In genomic region chr11:103164391-103164790, GRCm38 (mm10) we compare ENCODE assay signal across 13 mouse cellular contexts. TPM values are rescaled to one million over a fixed set of nuclear protein-coding genes. Genes with fewer than 3 reads are reported as not detected.
DNase-seq lines count a peak whose midpoint lies in the region; ATAC-seq and TF ChIP-seq lines count a peak whose summit lies in the region.
"Had no signal": no experiment of that assay in that cellular context is flagged by ENCODE, and none has a peak within 500 bp of the region (broad histone marks: within the 10 kb centered on the region; RNA-seq: fewer than 3 reads in every experiment).

No protein-coding gene starts in this region.

- no peaks in the 10 kb centered on the region for H3K36me3 ChIP-seq in forebrain, embryonic 11.5 days (ENCODE audit: control insufficient read depth, insufficient read depth, low read length)
- H3K36me3 ChIP-seq in forebrain, embryonic 16.5 days (ENCODE audit: control insufficient read depth, insufficient read depth): no peaks in the 10 kb centered on the region
- no peaks in the 10 kb centered on the region for H3K36me3 ChIP-seq in liver, embryonic 14.5 days (replicated peaks; ENCODE audit: control insufficient read depth, insufficient read depth, low read depth)
- H3K36me3 ChIP-seq: embryonic facial prominence, embryonic 10.5 days; limb, embryonic 12.5 days had no signal

- WGBS in forebrain, embryonic 11.5 days: 30% methylated on average over 10 of the region's 10 CpGs
- WGBS in forebrain, embryonic 16.5 days: 37% methylated on average over 10 of the region's 10 CpGs
- WGBS in liver, embryonic 14.5 days (ENCODE audit: insufficient replicate concordance): 11% methylated on average over 10 of the region's 10 CpGs

- no peak overlapping the region for H3K27ac ChIP-seq in forebrain, embryonic 11.5 days (ENCODE audit: low read depth, low read length)
- no peak overlapping the region for H3K27ac ChIP-seq in forebrain, embryonic 16.5 days (ENCODE audit: low read length)
- no peak overlapping the region for H3K27ac ChIP-seq in liver, embryonic 14.5 days
- H3K27ac ChIP-seq: embryonic facial prominence, embryonic 10.5 days; hindbrain, postnatal 0 days; limb, embryonic 12.5 days had no signal

- no peak for ATAC-seq in forebrain, embryonic 11.5 days (replicated peaks; ENCODE audit: low FRiP score)
- no peak for ATAC-seq in forebrain, embryonic 16.5 days
- ATAC-seq in liver, embryonic 14.5 days (ENCODE audit: insufficient read depth): no peak
- ATAC-seq: hindbrain, postnatal 0 days had no signal

- DNase-seq in forebrain, embryonic 11.5 days (ENCODE audit: low spot score): peak; percentile 33
- DNase-seq in spleen, postnatal 4 days (ENCODE audit: low spot score in 2 of 2): peak; percentile 24 to 60
- DNase-seq in spleen, adult 18-20 months: no peak
- DNase-seq in liver, embryonic 14.5 days (ENCODE audit: low read depth in 3 of 3, low spot score in 3 of 3): no peak
- DNase-seq in thymus, postnatal 4 days: peak; percentile 57
- no peak for DNase-seq in urinary bladder, postnatal 14 days (ENCODE audit: low spot score)
- DNase-seq in frontal cortex, postnatal 36 days (ENCODE audit: low spot score in 2 of 2): no peak
- DNase-seq: midbrain, embryonic 14.5 days had no signal

- no peaks in the 10 kb centered on the region for H3K9me3 ChIP-seq in forebrain, embryonic 11.5 days (ENCODE audit: control insufficient read depth, low read length)
- H3K9me3 ChIP-seq in forebrain, embryonic 16.5 days (ENCODE audit: control insufficient read depth, low read length): no peaks in the 10 kb centered on the region
- H3K9me3 ChIP-seq in liver, embryonic 14.5 days (ENCODE audit: control insufficient read depth, low read length): no peaks in the 10 kb centered on the region
- H3K9me3 ChIP-seq: embryonic facial prominence, embryonic 10.5 days; limb, embryonic 12.5 days had no signal

- no peaks in the 10 kb centered on the region for H3K4me1 ChIP-seq in forebrain, embryonic 11.5 days (replicated peaks; ENCODE audit: control insufficient read depth, insufficient read depth, low read length)
- H3K4me1 ChIP-seq in forebrain, embryonic 16.5 days (replicated peaks; ENCODE audit: control insufficient read depth, insufficient read depth, low read length): 0 out of 2 replicates have a peak, but pooled peaks cover 3% of the 10 kb centered on the region
- peaks cover 0 to 5% of the 10 kb centered on the region in 2 experiments; a peak in 2 of 4 replicates for H3K4me1 ChIP-seq in liver, embryonic 14.5 days (replicated peaks; ENCODE audit: control insufficient read depth in 2 of 2, insufficient read depth in 2 of 2, low read length in 1 of 2)
- H3K4me1 ChIP-seq: embryonic facial prominence, embryonic 10.5 days; limb, embryonic 12.5 days had no signal

- TF ChIP-seq EP300 in liver, embryonic 14.5 days (IDR thresholded peaks at IDR 0.05; ENCODE audit: low read depth): no peak

- H3K9ac ChIP-seq in forebrain, embryonic 11.5 days (ENCODE audit: low read length): no peak overlapping the region
- H3K9ac ChIP-seq in forebrain, embryonic 16.5 days (replicated peaks; ENCODE audit: low read depth, low read length): no peak overlapping the region
- no peak overlapping the region for H3K9ac ChIP-seq in liver, embryonic 14.5 days (replicated peaks)
- H3K9ac ChIP-seq: limb, embryonic 12.5 days had no signal

- peaks cover 4% of the 10 kb centered on the region; the same call in 1 of the 2 replicates for H3K27me3 ChIP-seq in forebrain, embryonic 11.5 days (ENCODE audit: control insufficient read depth, insufficient read depth, low read length)
- no peaks in the 10 kb centered on the region; the same call in 1 of the 2 replicates for H3K27me3 ChIP-seq in forebrain, embryonic 16.5 days (replicated peaks; ENCODE audit: control insufficient read depth, insufficient read depth, low read length)
- H3K27me3 ChIP-seq in liver, embryonic 14.5 days (ENCODE audit: control insufficient read depth, insufficient read depth, low read length): peaks cover 1% of the 10 kb centered on the region
- H3K27me3 ChIP-seq: CH12.LX had no signal

- no peak overlapping the region for H3K4me3 ChIP-seq in forebrain, embryonic 11.5 days (ENCODE audit: low read depth, low read length)
- H3K4me3 ChIP-seq in forebrain, embryonic 16.5 days (replicated peaks; ENCODE audit: low read length): no peak overlapping the region
- no peak overlapping the region for H3K4me3 ChIP-seq in liver, embryonic 14.5 days (ENCODE audit: insufficient read depth in 1 of 2, low read depth in 2 of 2, low read length in 2 of 2)
- H3K4me3 ChIP-seq: embryonic facial prominence, embryonic 10.5 days; limb, embryonic 12.5 days had no signal

- TF ChIP-seq CTCF in liver, embryonic 14.5 days (IDR thresholded peaks at IDR 0.05; ENCODE audit: low read depth): no peak

- H3K4me2 ChIP-seq in forebrain, embryonic 11.5 days (ENCODE audit: low read depth, low read length, severe bottlenecking): no peak overlapping the region
- no peak overlapping the region for H3K4me2 ChIP-seq in forebrain, embryonic 16.5 days (ENCODE audit: low read length)
- H3K4me2 ChIP-seq in liver, embryonic 14.5 days (ENCODE audit: low read depth): peak overlapping the region; percentile 7
- H3K4me2 ChIP-seq: limb, embryonic 12.5 days had no signal

RNA-seq across cellular contexts. Expression of gene Fmnl1, which starts 6.5 kb away (rescaled TPM):
- polyA plus RNA-seq in forebrain, embryonic 11.5 days (2014; fragmentation: Nextera tagmentation; extraction: Ambion mirVana): 0.76 and 1.8 TPM in 2 replicates
- polyA plus RNA-seq in forebrain, embryonic 16.5 days (2015; fragmentation: Nextera tagmentation; extraction: Ambion mirVana): 2.7 and 6.7 TPM in 2 replicates
- 2.3 and 3.5 TPM in 2 replicates for polyA plus RNA-seq in liver, embryonic 14.5 days (2012; rRNA removed)
- 2.3 and 3.5 TPM in 2 replicates for polyA plus RNA-seq in liver, embryonic 14.5 days (2014; fragmentation: Nextera tagmentation; extraction: Ambion mirVana)

RNA-seq across cellular contexts. Expression of gene Hexim2, which starts 32.2 kb away (rescaled TPM):
- 8.7 and 9.2 TPM in 2 replicates for polyA plus RNA-seq in forebrain, embryonic 11.5 days (2014; fragmentation: Nextera tagmentation; extraction: Ambion mirVana)
- 19.9 and 25.9 TPM in 2 replicates for polyA plus RNA-seq in forebrain, embryonic 16.5 days (2015; fragmentation: Nextera tagmentation; extraction: Ambion mirVana)
- polyA plus RNA-seq in liver, embryonic 14.5 days (2012; rRNA removed): 2.2 and 3.5 TPM in 2 replicates
- polyA plus RNA-seq in liver, embryonic 14.5 days (2014; fragmentation: Nextera tagmentation; extraction: Ambion mirVana): 3.4 and 4.4 TPM in 2 replicates

RNA-seq across cellular contexts. Expression of gene 1700023F06Rik, which starts 44.0 kb away (rescaled TPM):
- 0.23 and 0.32 TPM in 2 replicates for polyA plus RNA-seq in forebrain, embryonic 11.5 days (2014; fragmentation: Nextera tagmentation; extraction: Ambion mirVana)
- polyA plus RNA-seq in forebrain, embryonic 16.5 days (2015; fragmentation: Nextera tagmentation; extraction: Ambion mirVana): 0.73 and 1.5 TPM in 2 replicates
- not detected in 2 replicates for polyA plus RNA-seq in liver, embryonic 14.5 days (2012; rRNA removed)
- not detected in 2 replicates for polyA plus RNA-seq in liver, embryonic 14.5 days (2014; fragmentation: Nextera tagmentation; extraction: Ambion mirVana)

RNA-seq across cellular contexts. Expression of gene Hexim1, which starts 48.4 kb away (rescaled TPM):
- 3.9 and 4.6 TPM in 2 replicates for polyA plus RNA-seq in forebrain, embryonic 11.5 days (2014; fragmentation: Nextera tagmentation; extraction: Ambion mirVana)
- polyA plus RNA-seq in forebrain, embryonic 16.5 days (2015; fragmentation: Nextera tagmentation; extraction: Ambion mirVana): 3.5 and 4.1 TPM in 2 replicates
- polyA plus RNA-seq in liver, embryonic 14.5 days (2012; rRNA removed): 8.4 and 11.4 TPM in 2 replicates
- 2.4 and 2.6 TPM in 2 replicates for polyA plus RNA-seq in liver, embryonic 14.5 days (2014; fragmentation: Nextera tagmentation; extraction: Ambion mirVana)

RNA-seq across cellular contexts. Expression of gene Spata32, which starts 53.8 kb away (rescaled TPM):
- not detected in 2 replicates for polyA plus RNA-seq in forebrain, embryonic 11.5 days (2014; fragmentation: Nextera tagmentation; extraction: Ambion mirVana)
- polyA plus RNA-seq in forebrain, embryonic 16.5 days (2015; fragmentation: Nextera tagmentation; extraction: Ambion mirVana): 0.22 TPM in 1 of 2 replicates, not detected in the other
- not detected in 2 replicates for polyA plus RNA-seq in liver, embryonic 14.5 days (2012; rRNA removed)
- 0.13 TPM in 1 of 2 replicates, not detected in the other for polyA plus RNA-seq in liver, embryonic 14.5 days (2014; fragmentation: Nextera tagmentation; extraction: Ambion mirVana)
- polyA plus RNA-seq: embryonic facial prominence, embryonic 10.5 days; limb, embryonic 12.5 days had no signal

Comparison
In these comparisons a context has a peak if more than half of its experiments do, and no peak if none do; other contexts are left out.
1. DNase-seq: peak in forebrain, embryonic 11.5 days (single experiment), spleen, postnatal 4 days (2 of 2) and thymus, postnatal 4 days (single experiment); none in spleen, adult 18-20 months (0 of 2), liver, embryonic 14.5 days (0 of 3), urinary bladder, postnatal 14 days (single experiment) and frontal cortex, postnatal 36 days (0 of 2).